Mouse (Mus musculus) small intestine, adult 2 months (tissue): ENCODE data around the gene Shh.

ENCODE experiments used
- CTCF ChIP-seq: fragments of 200-500 bp; IDR thresholded peaks from 2 replicates; pipeline ENCODE4 v1.5.1; 2012; ENCODE audit warnings: low read depth, mild to moderate bottlenecking, control low read depth, inconsistent platforms, low read length, moderate library complexity, mixed read lengths; ENCODE audit not compliant: insufficient replicate concordance, insufficient read length; ENCODE audit errors: extremely low read depth
- POLR2A ChIP-seq: fragments of 200-500 bp; IDR thresholded peaks from 2 replicates; pipeline ENCODE4 v1.6.1; 2012; ENCODE audit warnings: low read depth, mild to moderate bottlenecking, control low read depth, inconsistent platforms, low read length, moderate library complexity

DNA sequence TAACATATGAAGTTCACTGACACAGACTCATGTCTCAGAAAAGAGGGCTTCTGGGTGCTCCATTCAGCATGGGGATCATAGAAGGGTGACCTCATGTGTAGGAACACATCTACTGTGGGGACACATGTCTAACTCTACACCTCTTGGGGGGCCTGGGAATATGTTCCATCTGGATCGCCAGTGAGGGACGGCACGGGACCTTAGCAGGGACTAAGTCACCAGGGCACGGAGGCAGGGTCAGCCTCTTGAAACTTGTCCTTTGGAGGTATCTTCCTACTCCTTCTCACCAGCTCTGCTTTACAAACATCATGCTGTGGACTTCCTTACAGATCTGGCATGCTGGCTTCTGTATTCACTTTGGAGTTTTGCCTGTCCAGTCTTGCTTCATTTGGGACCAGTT is 31.8 kb upstream of the Shh start:
- TF ChIP-seq CTCF (no peak), POLR2A (no peak)
